Mouse (Mus musculus) heart, postnatal 0 days (tissue): ENCODE results near the gene Gm37240.

Experiments
- CTCF ChIP-seq: IDR thresholded peaks from 2 replicates; pipeline ENCODE4 v1.5.1; 2016; ENCODE audit warnings: antibody characterized with exemption, control low read depth, low read depth
- EP300 ChIP-seq: IDR thresholded peaks from 2 replicates; pipeline ENCODE4 v1.6.1; 2016; ENCODE audit warnings: antibody characterized with exemption, low read depth

DNA sequence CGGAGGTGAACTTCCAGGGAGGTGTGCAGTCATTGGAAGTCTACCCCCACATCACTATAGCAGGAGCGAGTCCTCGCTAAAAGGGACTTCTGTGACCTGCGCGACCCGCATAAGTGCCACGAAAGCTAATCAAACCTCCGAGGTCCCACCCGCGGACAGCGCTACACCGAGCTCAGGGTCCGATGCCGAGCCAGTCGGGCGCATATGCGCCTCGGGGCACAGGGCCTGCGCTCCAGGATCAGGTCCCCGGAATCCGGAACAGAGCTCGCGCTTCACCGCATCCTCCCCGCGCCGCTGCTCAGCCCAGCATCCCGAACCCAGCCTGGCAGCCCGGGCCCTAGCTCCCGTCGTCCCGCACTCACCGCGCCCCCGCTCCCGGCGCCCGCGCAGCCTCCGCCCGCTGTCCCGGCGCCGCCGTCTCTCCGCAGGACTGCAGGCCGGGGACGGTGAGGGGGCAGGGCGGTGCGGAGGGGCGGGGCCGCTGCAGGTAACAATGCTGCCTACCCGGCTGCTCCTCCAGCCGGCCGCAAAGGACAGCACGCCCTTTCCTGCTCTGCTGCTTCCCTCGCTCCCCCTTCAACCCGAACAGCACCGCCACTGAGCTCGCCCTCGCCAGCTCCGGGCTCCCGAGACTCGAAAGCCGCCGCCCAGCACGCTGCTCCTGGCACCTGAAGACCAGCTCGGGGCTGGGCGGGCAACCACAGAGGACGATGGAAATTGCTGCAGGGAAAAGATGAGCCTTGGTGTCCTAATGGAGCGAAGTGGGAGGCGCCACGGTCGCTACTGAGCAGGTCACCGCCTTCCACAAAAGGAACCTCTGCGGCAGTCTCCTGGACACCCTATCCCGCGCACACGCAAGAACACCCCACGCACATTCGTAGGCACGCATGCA lies 1407.1 kb downstream of the Gm37240 start, which contains the start of gene Fhdc1:
- TF ChIP-seq CTCF = no peak
- TF ChIP-seq EP300 = no peak
